Mouse (Mus musculus) left cerebral cortex, adult 18-20 months (tissue): Measurements from ENCODE around the gene 1700016K19Rik. TPM values are rescaled to one million over a fixed set of nuclear protein-coding genes. Genes with fewer than 3 reads are reported as not detected.
A peak's percentile ranks its signal among the peaks of the same experiment; 100 is the strongest.
"Not testable (repeated sequence)": the region's sequence is repeated elsewhere in the genome, so short reads cannot be mapped to it uniquely, and the experiment has no call there.

ENCODE experiments used
- DNase-seq, 2 experiments: peaks; one replicate each; pipeline ENCODE4 v3.0.0; 2021 to 2022; ENCODE audit warnings: low spot score in 2 of 2, mixed read lengths in 1 of 2
- total RNA-seq, 2 experiments: library from RNA; stranded (reverse); gene quantifications; 2 replicates each; pipeline ENCODE4 v1.2.3; 2021

1700016K19Rik gene
- total RNA-seq, 2 experiments from 2014 or later = 2.3 to 4.8 TPM

DNA sequence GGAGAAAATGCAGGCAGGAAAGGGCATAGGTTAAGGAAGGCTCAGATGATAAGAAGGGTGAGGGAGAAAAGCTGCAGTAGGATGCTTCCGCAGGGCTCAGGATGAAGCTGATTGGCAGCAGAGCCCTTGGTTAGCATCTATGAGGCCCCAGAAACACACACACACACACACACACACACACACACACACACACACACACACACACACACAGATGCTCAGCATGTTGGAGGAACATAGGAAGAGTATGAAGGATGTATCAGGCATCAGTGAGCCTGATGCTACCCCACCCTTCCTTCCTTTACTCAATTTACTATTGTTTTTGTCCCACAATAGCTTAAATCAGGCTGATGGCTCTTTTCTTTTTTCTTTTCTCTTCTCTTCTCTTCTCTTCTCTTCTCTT is 15.1 kb upstream of the 1700016K19Rik start:
- no peak for DNase-seq

- DNase-seq = no peak
Measured at GRCm38 (mm10) chr11:75985948-75986347, 13.8 kb upstream of the 1700016K19Rik start.

GRCm38 (mm10) chr11:75990965-75991835 is 8.5 kb upstream of the 1700016K19Rik start:
- no peak for DNase-seq

GRCm38 (mm10) chr11:75991911-75992310 is 7.8 kb upstream of the 1700016K19Rik start:
- DNase-seq = no peak

- no peak for DNase-seq
Measured at GRCm38 (mm10) chr11:75992481-75992880, 7.2 kb upstream of the 1700016K19Rik start.

GRCm38 (mm10) chr11:75994357-75994756 is 5.4 kb upstream of the 1700016K19Rik start:
- no peak for DNase-seq

- peak in 1 of 2 experiments; percentile 14 for DNase-seq
Measured at GRCm38 (mm10) chr11:76000701-76001100, 989 bp downstream of the 1700016K19Rik start.

- no peak for DNase-seq
Measured at GRCm38 (mm10) chr11:76001237-76001878, 1.6 kb downstream of the 1700016K19Rik start.

- not testable (repeated sequence) for DNase-seq
Measured at GRCm38 (mm10) chr11:76004276-76004675, 4.6 kb downstream of the 1700016K19Rik start.

DNA sequence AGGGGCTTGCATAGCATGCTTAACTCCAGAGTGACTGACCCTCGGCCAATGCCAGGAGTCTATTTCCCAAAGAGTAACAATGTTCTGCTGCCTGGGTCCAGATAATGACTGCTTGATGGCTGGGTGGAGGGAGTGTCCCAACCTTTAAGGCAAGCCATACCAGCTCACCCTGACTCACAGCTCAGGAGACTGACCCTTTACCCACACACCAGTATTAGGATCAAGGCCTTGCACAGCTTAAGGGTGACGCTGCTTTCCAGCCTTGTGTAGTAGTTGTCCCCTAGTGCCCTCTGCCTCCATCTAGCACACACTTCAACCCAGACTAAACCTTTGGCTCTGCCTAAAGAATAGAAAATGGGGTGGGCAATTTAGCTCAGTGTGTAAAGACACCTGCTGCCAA is 8.4 kb downstream of the 1700016K19Rik start:
- DNase-seq = no peak

- DNase-seq = no peak
Measured at GRCm38 (mm10) chr11:76009101-76009500, 9.4 kb downstream of the 1700016K19Rik start.

DNA sequence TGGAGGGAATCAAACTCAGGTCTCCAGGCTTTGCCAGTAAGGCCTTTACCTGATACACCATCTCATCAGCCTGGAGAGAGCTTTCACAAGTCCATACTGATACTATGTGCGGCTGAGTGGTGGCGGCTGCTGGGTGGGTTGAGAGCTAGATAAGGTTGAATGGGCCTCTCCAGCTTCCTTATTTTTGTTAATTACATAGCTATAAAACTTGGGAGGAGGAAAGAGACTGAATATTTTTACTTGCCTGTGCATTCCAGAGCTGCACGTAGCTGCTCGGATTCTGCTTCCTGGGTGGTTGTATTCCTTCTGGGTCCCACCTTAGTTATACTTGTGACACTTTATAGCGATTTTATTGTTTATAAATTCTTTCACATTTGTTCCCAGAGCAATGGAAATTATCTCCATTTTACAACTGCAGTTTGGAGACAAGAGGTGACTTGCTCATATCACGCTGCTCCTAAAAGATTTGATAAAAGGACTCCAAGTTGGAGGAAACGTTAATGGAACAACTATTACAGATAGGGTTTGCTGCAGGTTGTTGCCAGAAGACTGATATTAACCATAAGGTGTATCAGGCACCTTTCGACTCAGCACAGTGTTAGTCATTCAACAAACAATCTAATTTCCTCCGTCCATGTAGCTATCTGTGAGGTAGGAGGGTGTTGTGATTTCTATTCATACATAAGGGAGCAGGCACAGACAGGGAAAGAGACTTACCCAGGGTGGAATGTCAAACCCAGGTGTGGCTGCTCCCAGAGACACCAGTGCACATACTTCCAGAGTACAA is 11.3 kb downstream of the 1700016K19Rik start:
- no peak for DNase-seq

DNA sequence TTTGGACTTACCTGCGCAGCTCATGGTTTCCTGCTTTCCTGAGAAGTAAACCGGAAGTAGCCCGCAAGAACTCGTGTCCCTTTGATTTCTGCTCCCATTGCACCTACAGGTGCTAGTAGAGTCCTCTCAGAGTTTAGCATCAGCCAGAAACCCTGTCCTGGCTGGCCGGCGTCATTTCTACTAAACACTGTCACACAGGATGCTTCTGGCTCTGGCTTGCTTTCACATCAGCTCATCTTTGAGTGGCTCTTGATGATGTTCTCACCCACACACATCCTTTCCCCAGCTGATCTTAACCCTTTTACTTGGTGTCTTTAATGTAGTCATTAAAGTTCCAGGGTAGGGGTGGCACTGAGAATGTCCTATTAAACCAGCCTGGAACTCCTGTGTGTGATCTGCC is 15.5 kb downstream of the 1700016K19Rik start:
- no peak for DNase-seq

DNA sequence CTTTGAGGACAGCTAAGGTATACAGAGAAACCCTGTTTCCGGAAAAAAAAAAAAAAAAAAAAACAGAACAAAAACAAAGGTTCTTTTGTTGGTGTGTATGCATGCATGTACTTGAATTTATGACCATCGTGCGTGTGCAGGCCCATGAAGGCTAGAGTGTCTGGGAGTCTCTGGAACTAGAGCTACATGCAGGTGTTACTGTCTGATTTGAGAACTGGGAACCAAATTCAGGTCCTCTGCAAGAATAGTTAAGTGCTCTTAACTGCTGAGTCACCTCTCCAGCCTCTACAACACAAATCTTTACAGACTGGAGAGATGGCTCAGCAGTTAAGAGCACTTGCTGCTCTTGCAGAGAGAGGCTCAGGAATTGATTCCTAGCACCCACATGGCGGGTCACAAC is 16.1 kb downstream of the 1700016K19Rik start:
- no peak for DNase-seq

DNA sequence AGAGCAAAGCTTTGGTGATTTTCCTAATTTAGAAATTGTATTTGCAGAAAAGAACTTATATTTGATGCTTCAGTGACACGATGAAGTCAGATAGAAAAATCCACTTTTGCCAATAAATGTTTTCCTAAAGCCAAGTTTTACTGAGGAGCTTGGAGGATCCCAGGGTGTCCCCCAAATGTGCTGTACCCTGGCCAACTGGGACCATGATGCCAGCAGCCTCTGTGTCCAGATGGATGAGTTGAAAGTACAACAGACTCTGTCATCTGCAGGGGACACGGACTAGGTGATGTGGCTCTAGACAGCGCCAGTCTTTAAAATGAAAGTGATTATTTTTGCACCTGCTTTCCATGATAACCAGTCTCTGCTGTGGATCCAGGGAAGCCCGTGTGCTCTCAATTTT is 20.2 kb downstream of the 1700016K19Rik start:
- no peak for DNase-seq

DNA sequence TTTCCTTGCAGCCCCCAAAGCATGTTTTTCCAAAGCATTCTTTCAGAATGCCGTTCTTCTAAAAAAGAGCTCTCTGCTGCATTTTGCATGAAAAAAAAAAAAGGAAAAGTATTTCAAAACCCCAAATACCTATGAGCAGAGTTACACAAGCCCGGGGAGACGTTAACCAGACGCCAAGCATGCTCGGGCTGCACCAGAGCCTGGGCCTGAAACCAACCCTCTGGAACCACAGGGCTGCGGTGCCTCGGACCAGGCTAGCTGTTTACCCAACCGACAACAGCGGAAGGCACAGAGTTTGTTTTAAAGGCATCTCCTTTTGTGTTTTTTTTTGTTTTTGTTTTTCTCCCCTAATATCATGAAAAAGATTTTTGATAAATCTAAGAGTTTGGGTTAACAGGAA is 21.2 kb downstream of the 1700016K19Rik start:
- no peak for DNase-seq

GRCm38 (mm10) chr11:76025080-76025583 is 25.4 kb downstream of the 1700016K19Rik start:
- no peak for DNase-seq

DNA sequence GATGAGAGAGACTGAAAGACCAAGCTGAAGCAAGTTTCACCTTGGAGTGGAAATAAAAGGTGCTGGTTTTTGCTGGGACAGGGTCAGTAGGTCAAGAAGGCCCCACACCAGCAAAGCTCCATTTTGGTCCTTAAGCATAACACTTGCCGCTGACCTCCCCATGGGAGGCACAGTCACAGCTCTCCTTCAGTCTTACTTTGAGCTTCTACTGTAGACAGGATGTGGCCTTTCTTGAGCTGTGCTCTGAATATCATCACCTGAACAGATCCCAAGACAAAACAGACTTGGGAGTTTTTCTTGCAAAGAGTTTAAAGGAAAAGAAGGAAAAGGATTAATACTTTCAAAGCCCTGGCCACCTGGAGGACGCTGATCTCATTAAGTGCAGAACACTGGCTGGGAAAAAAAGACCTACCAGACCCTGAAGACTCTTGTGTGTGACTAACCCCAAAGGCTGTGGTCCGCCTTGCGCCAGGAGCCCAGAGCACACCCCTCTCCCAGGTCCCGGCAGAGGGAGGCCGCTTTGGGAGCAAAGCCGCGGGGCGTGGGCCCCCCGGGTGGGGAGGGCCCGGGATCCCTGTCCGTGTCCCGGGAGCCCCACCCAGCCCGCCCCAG is 26.9 kb downstream of the 1700016K19Rik start:
- no peak for DNase-seq

DNA sequence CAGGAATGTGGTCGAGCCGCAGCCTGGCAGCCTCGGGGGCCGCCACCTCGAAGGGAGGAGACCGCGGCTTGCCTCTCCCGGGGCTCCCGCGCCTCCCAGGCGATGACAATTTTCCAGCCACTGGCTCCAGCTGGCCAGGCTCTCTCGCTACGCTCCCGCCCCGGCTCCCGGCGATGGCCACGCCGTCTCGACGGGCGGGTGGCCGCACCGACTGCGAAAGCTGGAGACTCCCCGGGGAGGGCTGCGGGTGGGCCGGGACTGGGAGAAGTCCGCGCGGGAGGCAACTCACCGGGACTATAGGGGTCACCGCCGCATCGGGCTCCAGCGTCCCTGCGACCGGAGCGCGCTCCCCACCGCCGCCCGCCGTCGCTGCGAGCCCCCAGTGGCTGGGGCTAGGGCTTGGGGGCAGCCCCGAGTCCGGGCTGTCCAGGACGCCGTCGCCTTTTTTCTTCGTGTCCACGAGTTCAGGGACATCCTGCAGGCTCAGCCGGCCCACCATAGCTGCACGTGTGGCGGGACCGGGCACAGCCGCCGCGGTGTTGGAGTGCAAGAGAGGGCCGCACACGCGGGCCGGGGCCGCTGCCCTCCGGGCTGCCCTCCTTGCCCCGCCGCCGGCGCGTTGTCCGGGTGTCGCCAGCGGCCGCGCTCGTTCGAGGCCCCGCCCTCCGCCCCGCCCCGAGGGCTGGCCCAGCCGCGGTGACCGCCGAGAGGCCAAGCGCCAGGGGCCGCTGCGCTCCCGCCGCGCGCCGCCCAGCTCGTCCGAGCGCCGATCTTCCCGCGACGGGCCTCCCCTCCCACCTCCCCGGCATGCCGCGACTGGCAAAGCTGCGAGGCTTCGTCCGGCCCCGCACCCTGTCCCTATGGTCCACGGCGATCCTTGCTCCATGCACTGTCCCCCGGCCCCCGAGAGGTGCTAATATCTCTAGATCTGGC is 27.7 kb downstream of the 1700016K19Rik start, which contains the start of gene Rflnb:
Rflnb (minus strand) TSS at position 644 of the 933 bp plus-strand sequence.
- peak; percentile 63 to 65 for DNase-seq

DNA sequence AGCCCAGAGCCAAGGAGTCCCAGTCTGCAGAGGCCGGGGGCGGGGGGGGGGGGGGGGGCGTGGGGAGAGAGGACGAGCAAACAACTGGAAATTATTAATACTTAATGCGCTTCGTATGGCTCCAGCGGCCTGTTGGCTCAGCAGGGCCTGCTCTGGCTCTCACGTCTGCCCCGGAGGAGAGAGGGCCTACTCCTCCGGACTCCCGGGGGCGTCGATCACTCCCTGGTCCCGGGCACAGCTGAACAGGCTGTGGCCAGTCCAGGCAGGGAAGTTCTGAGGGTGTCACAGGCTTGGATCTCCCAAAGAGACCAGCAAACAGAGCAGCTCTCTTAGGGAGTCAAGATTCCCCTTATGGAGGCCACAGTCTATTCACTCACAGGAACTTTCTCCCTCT is 28.4 kb downstream of the 1700016K19Rik start:
- no peak for DNase-seq
